Mouse (Mus musculus) erythroid progenitor cell, adult 5-6 weeks (primary cell): ENCODE results near the gene B830017H08Rik. TPM values are rescaled to one million over a fixed set of nuclear protein-coding genes. Genes with fewer than 3 reads are reported as not detected.

ENCODE experiments used
- ATAC-seq: replicated peaks from 2 replicates; pipeline ENCODE4 v1.8.0; 2016; ENCODE audit warnings: moderate number of reproducible peaks, mild to moderate bottlenecking, moderate TSS enrichment, inconsistent platforms; ENCODE audit not compliant: poor library complexity, low FRiP score, severe bottlenecking
- total RNA-seq, 2 experiments: library from RNA; stranded (forward) in 1 of 2; stranded (reverse) in 1 of 2; fragments of 150-400 nt in 1 of 2; fragments of 186-747, 209-891 nt in 1 of 2; gene quantifications; 2 replicates each; pipeline versions ENCODE4 v1.2.3 to v1.2.4; 2015 to 2017; ENCODE audit warnings: low replicate concordance in 2 of 2

The B830017H08Rik gene
- total RNA-seq, 2 experiments from 2014 or later: not detected

DNA sequence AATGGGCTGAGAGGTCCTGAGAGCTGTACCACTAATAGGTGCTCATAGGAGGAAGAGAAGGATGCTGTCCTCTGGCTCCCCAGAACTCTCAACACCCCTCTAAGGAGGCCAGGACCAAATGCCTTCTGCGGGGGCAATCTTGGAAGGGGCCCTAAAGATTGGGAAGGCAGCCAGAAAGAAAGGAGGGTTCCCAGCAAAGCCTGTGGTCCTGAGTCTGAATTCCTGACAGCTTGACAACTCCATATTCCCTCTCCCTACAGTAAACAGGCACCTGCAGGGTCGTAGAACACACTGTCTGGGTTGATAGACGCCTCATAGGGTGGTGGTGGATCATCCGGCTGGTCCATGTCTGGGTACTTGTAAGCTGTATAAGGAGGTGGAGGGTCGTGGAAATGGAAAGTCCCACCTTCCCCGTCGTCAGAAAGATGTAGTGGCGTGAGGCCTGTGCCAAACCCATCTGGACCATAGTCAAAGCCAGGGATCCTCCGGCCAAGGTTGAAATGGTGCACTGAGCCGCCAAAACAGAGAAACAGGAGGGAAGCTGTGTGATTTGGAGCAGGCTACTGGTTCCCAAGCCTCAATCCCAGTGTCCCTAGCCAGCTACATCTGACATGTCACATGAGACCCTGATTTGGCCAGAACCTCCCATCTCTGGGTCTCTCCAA is 10.9 kb downstream of the B830017H08Rik start:
- ATAC-seq: no peak

DNA sequence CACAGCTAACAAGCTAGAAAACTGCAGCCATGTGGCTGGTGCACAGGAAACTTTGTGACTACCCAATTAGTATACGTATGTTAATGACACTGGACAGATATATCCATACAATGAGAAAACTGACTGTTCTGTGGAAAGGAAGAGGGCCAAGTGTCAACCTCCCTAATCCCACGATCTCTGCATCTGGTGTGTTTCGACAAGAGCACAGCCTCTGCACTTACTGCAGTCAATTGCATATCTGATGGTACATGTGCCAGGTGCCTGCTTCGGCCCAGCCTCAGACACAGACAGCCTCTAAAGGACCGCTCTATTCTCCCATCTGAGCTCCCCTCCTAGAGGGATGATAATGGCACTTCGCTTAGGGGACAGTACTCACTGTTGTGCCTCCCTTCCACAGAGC is 15.5 kb downstream of the B830017H08Rik start:
- no peak for ATAC-seq

DNA sequence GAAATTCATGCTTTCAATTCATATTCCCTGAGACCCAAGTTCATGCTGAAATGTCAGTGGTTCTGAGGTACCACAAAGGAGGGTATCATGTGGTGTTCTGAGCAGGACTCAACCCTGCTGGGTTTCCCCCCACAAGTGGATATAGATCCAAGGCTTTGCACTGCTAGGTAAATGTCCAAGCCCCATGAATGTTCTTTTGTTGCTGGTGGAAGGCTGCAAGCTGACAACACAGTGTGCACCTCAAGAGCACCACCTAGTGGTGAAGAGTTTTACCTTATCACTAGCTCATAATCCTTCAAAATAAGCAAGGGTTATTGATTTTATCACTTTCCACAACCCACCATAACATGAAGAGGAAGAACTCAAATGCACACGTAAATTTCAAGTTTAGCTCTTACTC is 16.0 kb downstream of the B830017H08Rik start:
- ATAC-seq: peak; percentile 59; the same call in 1 of the 2 replicates

DNA sequence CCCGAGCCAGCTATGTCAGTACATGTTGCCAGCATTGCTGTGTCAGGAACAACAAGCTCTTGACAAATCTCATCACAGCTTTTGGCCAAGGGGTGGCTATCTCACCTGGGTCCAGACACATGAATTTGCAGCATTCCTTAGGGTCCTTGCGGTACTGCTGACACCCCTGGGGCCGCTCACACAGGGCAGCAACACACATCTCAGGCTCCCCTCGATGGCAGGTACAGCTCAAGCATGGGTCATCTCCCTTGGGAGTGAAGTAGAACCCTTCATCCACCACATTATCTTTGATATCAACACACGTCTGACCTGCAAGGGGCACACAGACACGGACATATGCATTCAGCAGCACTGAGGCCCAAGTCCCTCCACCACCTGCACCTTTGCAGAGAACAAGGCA is 16.6 kb downstream of the B830017H08Rik start:
- ATAC-seq: no peak

DNA sequence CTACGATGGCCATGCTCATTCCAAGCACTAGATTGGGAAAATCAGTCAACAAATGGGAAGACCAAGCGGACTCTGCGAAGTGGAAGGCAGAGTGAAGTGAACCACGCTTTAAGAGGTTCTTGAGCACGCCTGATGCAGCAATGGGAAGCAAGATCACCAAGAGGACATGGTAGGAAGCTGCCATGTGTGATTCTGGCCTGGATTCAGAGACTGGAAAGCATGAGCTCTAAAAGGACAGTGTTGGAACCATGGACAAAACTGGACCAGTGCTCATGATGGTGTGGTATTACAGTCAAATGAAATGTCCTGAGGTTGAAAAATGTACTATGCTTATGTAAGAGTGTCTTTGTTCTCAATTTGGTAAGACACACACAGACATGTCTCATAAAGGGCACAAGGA is 18.4 kb downstream of the B830017H08Rik start:
- no peak for ATAC-seq

DNA sequence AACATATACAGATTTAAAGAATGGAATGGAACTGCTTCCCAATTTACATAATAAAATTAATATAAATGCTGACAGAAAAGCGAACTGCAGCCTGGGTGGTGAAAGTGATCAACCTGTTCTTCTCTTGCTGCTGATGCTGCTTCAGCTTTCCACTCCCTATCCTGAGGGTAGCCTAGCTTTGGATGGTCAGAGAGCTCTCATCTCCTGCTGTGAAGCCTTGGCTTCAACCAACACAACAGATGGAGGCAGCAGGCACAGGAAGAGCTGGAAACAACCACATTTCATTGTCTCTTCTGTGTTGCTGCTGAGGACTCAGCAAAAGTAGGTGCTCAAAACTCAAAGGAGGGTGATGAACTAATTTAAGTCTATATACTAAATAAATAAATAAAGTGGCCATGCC is 18.9 kb downstream of the B830017H08Rik start:
- no peak for ATAC-seq

DNA sequence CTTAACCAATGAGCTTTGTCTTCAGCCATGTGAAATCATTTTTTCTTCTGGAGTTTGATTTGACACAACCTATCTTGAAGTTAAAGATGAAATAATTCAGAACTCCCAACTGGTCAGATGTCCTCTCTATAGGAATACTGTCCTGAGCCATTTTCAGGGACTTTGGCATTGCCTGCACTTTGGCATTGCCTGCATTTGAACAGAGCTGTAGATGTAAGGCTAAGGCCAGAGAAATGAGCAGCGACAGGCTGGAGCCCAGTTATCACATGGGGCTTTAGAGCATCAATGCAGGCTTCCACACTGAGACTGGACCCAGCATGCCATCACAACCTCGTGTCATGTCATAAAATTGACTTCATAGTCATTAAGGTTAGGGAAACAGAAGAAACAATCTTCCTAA is 20.3 kb downstream of the B830017H08Rik start:
- ATAC-seq: no peak

DNA sequence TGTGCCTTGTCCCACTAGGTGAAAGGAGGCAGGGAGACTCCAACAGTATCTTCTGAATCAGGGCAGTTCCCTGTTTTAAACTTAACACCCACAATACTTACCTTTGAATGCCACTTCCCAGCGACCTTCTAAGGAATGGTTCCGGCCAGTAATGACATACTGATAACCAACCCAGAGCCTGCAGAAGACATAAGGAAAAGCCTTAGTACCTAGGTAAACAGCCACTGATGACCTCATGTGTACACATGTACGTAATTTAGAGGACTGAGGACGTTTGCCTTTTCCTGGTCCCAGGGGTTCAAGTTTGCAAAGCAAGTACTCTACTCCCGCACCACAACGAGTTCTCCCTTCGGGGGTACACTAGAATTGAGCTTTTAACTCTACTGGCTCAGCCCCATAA is 24.2 kb downstream of the B830017H08Rik start:
- no peak for ATAC-seq

DNA sequence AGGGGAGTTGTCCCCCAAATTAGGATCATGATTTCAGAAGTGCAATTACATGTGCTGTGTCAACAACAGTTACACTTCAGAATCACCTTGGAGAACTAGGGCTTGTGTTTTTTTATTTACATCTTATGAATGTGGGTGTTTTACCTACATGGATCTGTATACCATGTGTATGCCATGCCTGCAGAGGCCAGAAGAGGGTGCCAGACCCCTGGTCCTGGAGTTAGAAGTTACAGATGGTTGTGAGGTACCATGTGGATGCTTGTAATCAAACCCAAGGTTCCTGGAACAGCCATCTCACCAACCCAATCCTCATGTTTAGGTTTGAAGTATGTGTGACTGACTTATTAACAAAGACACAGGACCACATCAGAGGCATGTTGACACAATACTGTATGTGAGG is 25.7 kb downstream of the B830017H08Rik start:
- no peak for ATAC-seq

DNA sequence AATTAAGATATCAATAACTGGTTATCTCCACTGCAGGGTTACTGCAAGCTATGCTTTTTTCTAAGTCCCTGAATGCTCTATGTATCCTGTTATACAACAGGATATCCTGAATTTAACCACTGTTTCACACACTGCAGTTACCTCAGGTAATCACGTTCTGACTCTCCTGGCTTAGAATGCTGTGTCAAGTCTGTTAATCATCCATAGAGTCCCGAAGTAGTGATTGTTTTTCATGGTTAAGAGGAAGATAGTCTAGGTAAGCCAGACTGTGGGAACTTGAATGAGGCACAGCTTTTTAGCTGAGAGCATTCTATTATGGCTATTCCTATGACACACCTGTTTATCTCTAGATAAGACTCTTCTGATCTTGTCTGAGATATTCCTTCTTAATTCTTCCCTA is 32.4 kb downstream of the B830017H08Rik start:
- ATAC-seq: no peak

DNA sequence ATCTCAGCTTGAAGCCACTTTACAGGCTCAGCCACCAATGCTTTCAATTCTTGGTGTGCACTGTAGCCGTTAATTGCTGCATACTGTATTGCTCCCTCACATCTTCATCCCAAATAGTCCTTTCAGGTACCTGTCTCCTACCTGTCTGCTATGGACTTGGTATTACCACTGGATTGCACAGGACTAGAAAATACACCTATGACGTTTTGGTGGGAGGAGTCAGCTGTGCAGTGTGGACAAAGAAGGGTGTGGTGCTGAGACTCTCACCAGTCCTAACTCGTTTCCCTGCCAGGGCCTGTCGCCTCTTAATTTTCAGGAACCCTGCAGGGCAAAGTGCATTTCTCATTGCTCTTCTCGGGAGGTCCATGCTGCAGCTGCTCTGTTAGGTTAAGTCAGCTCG is 32.8 kb downstream of the B830017H08Rik start:
- no peak for ATAC-seq

DNA sequence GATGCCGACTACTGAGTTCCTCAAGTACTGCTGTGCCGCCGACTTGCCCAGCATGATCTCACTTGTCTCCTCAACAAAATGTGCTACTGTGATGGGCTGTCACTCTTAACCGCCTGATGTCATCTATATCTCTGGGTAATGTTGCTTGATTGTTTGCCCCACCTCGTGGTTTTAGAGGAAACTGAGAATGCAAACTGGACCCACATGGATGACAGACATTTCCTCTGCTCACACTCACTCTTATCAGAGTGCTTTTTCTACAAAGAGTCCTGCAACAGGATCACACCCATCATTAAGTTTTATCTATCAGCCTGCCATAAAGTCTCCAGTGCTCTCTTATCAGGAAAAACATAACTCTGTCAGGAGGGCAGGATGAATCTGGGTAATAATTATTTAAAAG is 38.3 kb downstream of the B830017H08Rik start:
- ATAC-seq: no peak

DNA sequence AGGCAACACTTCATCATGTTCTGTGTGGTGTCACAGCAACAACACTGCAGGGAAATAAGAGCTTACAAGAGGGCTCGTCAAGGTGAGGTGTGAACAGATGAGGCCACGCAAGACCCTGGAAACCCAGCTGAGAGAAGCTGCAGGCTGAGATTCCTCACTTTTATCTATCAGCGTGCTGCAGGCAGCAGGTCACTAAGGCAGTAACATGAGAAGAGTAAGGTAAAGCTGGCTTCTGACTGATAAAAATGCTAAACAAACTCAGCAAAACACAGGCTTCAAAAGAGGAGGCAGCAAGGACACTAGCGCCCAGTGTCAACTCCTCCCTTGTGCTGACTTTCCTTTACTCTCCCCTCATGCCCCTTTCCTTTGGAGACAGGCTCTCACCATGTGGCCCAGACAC is 40.1 kb downstream of the B830017H08Rik start:
- 0 out of 2 replicates have a peak, but pooled peaks have one; percentile 15 for ATAC-seq

DNA sequence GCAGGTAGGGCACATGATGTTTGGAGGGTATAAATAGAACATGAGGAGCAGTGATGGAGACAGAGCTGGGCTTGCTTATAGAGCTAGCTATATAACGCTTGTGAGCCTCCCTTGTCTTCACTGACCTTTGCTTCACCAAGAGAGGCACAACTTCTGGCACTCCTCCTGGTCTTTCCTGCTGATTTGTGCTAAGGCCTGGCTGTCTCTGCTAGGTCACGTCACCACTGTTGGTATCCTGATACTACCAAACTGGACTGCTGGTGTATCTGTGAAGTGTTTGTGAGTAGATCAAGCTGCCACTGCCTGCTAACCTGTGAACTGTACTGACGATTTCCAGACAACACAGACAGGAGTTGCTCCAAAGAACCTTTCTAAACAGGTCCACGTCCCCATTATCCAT is 42.3 kb downstream of the B830017H08Rik start:
- ATAC-seq: no peak

DNA sequence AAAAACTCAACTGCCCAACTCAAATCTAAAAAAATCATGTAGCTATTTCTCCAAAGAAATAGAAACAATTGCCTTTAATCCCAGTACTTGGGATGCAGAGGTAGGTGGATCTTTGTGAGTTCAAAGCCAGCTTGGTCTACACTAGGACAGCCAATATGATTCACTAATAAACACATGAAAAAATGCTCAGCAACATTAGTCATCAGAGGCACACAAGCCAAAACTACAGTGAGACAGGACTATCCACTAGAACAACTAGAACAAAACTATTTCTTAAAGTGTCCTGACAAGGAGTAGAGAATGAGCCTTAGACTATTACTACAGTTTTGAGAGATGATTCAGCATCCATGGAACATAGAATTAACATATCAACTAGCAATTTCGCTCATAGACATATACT is 43.2 kb downstream of the B830017H08Rik start:
- no peak for ATAC-seq

DNA sequence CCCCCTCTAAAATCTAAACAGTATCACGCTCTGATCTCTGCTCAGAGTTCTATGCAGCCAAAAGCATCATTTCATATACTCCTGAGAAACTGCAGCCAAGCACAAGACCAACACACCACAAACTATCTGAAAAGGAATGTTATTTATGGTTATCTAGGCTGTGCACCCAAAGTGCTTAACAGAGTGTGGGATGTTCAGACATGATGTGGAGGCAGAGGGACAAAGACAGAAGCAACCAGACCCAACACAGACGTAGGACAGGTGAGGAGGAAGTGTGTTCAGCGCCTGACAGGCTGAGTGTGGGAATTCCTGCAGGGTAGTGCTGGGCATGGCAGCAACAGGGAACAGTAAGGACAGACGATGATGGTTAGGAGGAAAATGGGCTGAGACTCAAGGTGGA is 46.6 kb downstream of the B830017H08Rik start:
- ATAC-seq: no peak

DNA sequence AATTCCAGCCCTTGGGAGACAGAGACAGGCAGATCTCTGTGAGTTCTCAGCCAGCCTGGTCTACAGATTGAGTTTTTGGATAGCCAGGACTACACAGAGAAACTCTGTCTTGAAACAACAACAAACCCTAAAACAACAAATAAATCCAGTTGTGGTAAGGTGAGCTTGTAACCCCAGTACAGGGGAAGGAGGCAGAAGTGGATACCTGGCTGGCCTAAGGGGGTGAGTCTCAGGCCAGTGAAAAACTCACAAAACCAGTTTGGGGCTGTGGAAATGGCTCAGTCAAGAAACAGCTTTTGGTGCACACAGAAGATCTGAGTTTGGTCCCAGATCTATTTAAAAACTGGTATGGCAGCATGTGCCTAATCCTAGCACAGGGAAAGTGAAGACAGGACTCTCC is 49.3 kb downstream of the B830017H08Rik start:
- ATAC-seq: no peak

DNA sequence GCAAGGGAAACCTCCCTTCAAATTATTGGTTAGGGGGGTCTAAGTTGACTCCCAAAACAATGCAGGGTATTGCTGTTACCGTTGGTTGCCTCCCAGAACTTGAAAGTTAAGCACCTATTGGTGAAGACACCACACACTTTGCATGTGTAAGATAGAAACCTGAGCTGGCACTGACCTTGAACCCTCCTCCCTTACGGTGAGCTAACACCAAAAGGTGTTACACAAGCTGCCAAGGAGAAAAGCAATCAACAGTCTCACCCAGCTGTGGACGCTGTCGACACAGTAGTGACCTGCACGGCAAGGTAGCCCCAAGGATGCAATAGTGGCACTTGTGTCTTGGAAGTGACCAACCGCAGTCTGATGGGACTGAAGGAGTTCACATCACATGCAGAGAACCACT is 51.2 kb downstream of the B830017H08Rik start:
- no peak for ATAC-seq
